Mouse (Mus musculus) ovary, adult 18-20 months (tissue): ENCODE measurements around the gene Bag5.
A peak's percentile ranks its signal among the peaks of the same experiment; 100 is the strongest.
"Not testable (repeated sequence)": the region's sequence is repeated elsewhere in the genome, so short reads cannot be mapped to it uniquely, and the experiment has no call there.

ENCODE experiments used
- DNase-seq: peaks from one replicate; pipeline ENCODE4 v3.0.0; 2022; ENCODE audit warnings: low spot score, mixed read lengths

Bag5 gene

DNA sequence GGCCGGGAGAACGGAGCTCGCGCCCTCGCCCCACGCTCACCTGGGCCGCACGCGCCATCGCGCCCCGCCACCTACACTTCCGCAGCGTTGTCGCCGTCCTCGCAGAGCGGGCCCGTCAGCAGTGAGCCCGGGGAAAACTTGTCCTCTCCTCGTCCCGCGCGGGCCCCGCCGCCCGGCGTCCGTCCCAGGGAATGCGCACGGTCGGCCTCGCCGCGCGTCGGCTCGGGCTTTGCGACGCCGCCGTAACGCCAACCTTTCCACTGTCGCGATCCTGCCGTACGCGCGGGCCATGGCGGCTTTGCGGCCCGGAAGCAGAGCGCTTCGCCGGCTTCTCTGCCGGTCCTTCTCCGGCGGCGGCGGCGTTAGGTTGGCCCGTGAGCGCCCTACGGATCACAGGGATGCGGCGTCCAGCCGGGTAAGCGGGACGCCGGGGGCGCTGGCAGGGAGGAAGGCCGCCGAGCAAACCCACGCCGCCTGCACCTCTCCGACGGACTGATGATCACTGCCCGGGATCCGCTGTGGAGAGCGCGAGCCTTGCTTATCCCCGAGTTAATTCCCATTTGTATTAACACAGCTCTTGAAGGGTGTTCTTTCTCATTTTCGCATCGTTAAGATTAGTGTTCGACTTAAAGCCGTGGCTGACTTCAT is at the start of gene Bag5, which contains the start of gene Apopt1:
Bag5 (minus strand) TSS at position 254 of the 648 bp plus-strand sequence.
Apopt1 (plus strand) TSS at position 258 of the 648 bp plus-strand sequence.
- DNase-seq = peak; percentile 86

GRCm38 (mm10) chr12:111760306-111760908 is 47.4 kb upstream of the Bag5 start:
- no peak for DNase-seq

GRCm38 (mm10) chr12:111759176-111760061 is 46.4 kb upstream of the Bag5 start:
- DNase-seq = peak; percentile 32

- DNase-seq = peak; percentile 43
Observed at GRCm38 (mm10) chr12:111758381-111759175, 45.5 kb upstream of the Bag5 start, which contains the start of gene Klc1. Gene Klc1, plus strand, starts transcription at chr12:111758849.

DNA sequence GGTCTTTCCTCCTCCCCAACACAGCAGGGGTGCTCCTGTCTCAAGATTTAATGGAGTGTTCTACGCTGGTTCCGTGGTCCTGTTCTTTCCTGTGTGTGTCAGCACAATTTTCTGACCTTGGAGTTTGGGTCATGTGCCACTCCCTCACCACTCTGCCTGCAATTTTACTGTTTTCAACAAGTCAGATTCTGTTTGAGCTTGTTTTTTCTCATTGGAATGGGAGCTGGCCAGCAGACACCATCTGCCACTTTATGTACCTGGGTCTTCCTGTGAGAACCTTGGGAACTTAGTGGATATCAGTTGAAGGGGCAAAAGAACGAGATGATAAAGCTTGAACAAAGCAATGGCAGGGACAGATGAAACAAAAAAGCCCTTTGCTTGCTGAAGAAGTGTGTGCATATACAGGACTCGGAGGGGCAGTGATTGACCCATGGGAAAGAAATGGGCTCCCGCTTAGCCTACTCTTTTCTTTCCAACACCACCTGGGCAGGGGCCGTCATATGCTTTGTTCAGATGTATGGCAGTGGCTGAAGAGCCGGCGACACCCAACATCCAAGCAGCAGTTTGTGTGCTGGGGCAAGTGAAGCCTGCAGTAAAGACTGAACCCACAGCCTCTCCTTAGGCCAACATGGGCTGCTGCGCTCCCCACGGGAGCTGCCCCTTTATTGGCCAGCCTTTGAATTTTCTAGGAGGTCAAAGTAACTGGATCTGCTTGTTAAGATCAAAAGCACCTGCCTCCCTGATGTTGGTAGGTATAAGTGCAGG is 44.7 kb upstream of the Bag5 start:
- DNase-seq = no peak

DNA sequence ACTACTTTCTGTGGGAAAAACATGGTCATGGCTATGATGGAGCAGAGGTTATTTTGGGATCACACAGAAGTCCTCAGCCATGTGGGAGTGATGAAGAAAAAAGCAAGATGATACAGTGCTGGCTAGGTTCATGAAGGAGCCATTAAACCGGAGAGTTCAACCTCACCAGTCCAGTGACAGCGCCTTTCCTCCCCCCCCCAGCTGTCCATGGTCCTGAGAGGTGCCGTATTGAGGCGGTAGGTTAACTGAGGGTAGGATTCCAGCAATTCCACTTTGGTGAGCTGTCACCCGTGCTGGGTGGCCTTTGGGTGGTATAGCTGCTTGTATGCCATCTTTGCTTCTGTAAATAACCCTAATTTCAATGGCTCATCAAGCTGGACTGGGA is 43.6 kb upstream of the Bag5 start:
- DNase-seq = no peak

DNA sequence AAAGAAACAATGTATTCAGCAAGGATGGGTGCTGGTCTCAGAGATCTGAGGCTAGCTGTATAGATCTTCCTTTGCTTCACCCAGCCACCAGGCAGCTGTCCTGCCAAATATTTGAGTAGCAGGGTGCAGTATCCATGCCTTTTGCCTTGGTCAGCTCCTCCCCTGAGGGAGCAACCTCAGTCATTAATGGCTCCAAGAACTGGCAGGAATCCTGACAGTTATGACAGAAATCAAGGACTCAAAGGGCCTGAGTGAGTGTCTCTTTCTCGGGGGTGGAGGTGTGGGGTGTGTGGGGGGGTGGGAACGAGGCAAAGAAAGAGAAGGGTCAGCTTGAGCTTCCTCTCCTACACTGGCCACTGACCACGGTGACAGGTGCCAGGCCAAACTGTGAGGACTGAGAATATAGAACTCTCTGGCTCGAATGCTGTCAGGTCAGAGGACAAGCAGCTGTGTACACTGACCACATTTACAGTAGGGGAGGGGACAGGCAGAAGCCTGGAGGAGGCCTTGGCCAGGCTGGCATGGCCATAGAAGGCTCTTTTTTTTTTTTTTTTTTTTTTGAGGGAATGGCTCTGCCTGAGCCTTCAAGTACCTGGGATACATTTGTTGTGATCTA is 43.1 kb upstream of the Bag5 start:
- DNase-seq = no peak

DNA sequence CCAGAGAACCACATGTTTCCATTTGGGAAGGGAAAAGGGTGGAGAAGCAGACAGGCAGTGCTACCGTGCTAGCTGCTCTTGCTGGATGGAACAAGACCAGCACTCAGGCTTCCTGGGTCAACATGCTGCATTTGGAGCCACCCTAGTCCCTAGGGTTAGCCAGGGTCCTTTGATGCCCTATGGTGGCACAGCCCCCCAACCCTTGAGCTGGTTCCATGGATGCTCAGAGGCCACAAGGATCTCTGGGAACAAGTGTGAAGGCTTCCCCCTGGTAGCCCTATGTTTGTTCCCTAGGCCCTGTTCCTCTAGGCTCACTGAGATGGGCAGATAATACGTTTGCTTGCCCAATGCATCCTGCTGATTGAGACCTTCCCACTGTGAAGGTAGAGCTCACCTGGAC is 42.2 kb upstream of the Bag5 start:
- DNase-seq = no peak

GRCm38 (mm10) chr12:111754710-111755109 is 41.7 kb upstream of the Bag5 start:
- no peak for DNase-seq

DNA sequence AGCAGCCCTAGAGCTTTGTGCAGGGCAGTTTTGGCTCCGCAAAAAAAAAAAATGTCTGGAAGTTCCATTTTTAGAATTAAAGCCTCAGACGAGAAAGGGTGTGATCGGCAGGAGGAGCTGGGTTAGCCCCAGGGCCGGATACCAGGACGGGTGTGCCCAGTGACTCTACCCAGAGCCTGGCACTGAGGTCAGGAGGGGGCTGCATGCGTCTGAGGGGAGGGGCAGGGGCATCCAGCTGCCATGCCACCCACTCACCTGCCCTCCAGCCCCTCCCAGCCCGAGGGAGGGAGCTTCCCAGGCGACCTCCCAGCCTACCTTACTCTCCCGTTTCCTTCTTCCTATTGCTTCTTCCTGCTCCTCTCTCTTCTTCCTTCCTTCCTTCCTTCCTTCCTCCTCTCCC is 40.3 kb upstream of the Bag5 start:
- DNase-seq = no peak

GRCm38 (mm10) chr12:111752491-111752890 is 39.4 kb upstream of the Bag5 start:
- no peak for DNase-seq

DNA sequence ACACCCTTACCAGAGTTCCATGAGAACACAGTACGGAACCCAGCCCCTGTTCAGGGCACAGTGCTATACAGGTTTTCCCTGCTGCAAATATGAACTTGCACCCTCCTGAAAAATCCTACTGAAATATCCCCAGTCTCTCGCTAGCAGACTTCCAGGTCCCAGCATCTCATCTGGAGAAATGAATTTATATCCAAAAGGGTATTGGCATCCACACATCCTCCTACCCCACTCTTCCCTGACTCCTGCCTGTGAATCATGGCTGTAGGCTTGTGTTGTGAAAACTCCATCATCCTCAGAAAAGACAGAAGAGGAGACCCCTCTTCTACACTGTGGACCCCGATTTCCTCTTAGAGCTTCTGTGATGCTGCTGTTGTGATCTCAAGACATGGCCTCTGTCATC is 37.7 kb upstream of the Bag5 start:
- DNase-seq = no peak

- no peak for DNase-seq
Observed at GRCm38 (mm10) chr12:111747421-111747820, 34.4 kb upstream of the Bag5 start.

DNA sequence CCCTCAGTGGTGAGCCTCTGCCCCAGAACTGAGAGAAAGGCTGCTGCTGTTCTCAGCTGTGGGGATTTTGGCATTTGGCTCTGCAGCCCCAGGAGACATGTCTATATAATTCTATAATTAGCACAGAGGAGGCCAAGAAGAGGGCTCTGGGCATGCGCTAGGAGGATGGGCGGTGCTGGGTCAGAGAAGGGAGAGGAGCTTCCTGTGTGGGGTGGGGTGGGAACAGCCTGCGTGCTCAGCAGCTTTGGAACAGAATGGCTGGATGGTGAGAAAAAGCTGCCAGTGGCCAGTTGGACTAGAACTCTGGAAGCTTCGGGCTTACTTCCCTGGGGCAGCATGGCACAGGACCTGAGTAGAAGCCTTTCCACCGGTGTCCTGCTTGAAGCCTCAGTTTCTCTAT is 33.0 kb upstream of the Bag5 start:
- DNase-seq = no peak

DNA sequence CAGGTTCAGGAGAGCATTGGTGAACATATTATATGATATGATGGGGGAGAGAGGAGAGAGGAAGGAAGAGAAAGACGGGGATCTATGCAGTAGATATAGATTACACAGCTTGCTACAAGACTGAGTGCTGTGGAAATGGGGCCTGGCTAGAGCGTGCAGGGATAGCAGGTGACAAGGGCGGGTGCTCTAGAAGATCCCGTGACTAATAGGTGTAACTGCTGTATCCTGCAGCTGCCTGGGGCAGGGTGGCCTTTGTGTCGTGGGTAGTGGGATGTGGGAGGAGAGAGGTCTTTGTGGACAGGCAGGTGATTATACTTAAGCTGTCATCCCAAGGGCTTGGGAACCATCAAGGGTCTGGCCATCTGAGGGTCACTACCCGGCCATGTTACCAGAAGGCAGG is 32.2 kb upstream of the Bag5 start:
- no peak for DNase-seq

- no peak for DNase-seq
Observed at GRCm38 (mm10) chr12:111743981-111744423, 30.9 kb upstream of the Bag5 start.

DNA sequence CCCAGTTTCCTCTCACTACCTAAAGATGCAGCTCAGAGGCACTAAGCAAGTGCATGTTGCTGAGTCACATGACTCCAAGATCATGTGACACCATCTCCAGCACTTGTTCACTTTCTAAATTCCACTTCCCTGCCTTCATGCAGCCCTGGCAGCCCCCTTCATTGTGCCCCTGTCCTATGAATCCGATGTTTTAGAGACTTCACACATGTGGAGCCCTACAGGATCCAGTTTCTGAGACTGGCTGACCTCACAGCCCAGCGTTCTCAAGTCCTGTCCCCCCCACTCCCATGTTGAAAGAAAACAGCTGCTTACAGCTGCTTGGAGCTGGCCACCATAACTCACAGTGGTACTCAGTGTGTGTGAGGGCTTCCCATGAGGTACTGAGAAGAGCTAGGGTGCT is 30.4 kb upstream of the Bag5 start:
- no peak for DNase-seq

- no peak for DNase-seq
Observed at GRCm38 (mm10) chr12:111741338-111741737, 28.3 kb upstream of the Bag5 start.

GRCm38 (mm10) chr12:111738754-111739153 is 25.7 kb upstream of the Bag5 start:
- DNase-seq = no peak

GRCm38 (mm10) chr12:111737370-111737769 is 24.3 kb upstream of the Bag5 start:
- DNase-seq = no peak

GRCm38 (mm10) chr12:111736676-111737075 is 23.6 kb upstream of the Bag5 start:
- DNase-seq = not testable (repeated sequence)
